Mouse (Mus musculus) embryonic facial prominence, embryonic 11.5 days (tissue): ENCODE measurements around the gene Ovol3. TPM values are rescaled to one million over a fixed set of nuclear protein-coding genes. Genes with fewer than 3 reads are reported as not detected.
A peak's percentile ranks its signal among the peaks of the same experiment; 100 is the strongest.

Experiments
- ATAC-seq: fragments of 200-750 bp; cut with Nextera tagmentation; replicated peaks from 2 replicates; pipeline ENCODE4 v1.8.0; 2017; ENCODE audit warnings: low read depth; ENCODE audit not compliant: insufficient number of reproducible peaks, low FRiP score, low TSS enrichment
- DNase-seq: peaks from one replicate; pipeline ENCODE4 v3.0.0-alpha.2; 2015; ENCODE audit warnings: low spot score
- H3K27ac ChIP-seq: fragments of 300-500 bp; sonication (generic); replicated peaks from 2 replicates; pipeline ENCODE4 v1.5.1; 2014; ENCODE audit warnings: mild to moderate bottlenecking, low read depth, low read length, control low read depth
- H3K27me3 ChIP-seq: fragments of 300-500 bp; sonication (generic); 2 replicates; pipeline ENCODE4 v1.6.1; 2014; ENCODE audit warnings: mild to moderate bottlenecking, low read length, moderate library complexity, mixed read lengths; ENCODE audit not compliant: control insufficient read depth, insufficient read depth
- H3K36me3 ChIP-seq: fragments of 300-500 bp; sonication (generic); replicated peaks from 2 replicates; pipeline ENCODE4 v1.6.1; 2014; ENCODE audit warnings: low read depth, mild to moderate bottlenecking, low read length, moderate library complexity, mixed read lengths; ENCODE audit not compliant: control insufficient read depth, insufficient read depth
- H3K4me1 ChIP-seq: fragments of 300-500 bp; sonication (generic); 2 replicates; pipeline ENCODE4 v1.6.1; 2014; ENCODE audit warnings: low read length, mixed read lengths; ENCODE audit not compliant: control insufficient read depth, insufficient read depth
- H3K4me2 ChIP-seq: fragments of 300-500 bp; sonication (generic); 2 replicates; pipeline ENCODE4 v1.6.1; 2014; ENCODE audit warnings: low read depth, mild to moderate bottlenecking, control low read depth, low read length, moderate library complexity
- H3K4me3 ChIP-seq: fragments of 300-500 bp; sonication (generic); 2 replicates; pipeline ENCODE4 v1.5.1; 2014; ENCODE audit warnings: low read depth, low read length, control low read depth
- H3K9ac ChIP-seq: fragments of 300-500 bp; sonication (generic); replicated peaks from 2 replicates; pipeline ENCODE4 v1.6.1; 2014; ENCODE audit warnings: mild to moderate bottlenecking, control low read depth, low read length
- H3K9me3 ChIP-seq: fragments of 300-500 bp; sonication (generic); replicated peaks from 2 replicates; pipeline ENCODE4 v1.6.1; 2016; ENCODE audit warnings: mild to moderate bottlenecking, low read length, inconsistent platforms, mixed read lengths; ENCODE audit not compliant: control insufficient read depth
- WGBS: fragments of 180-500 bp; shearing (Covaris S2); extraction: QIAGEN DNeasy Blood & Tissue Kit; methylation state at CpG from one replicate; pipeline ENCODE4 v1.1.7; 2014; 5-methylcytosine and 5-hydroxymethylcytosine counted together
- polyA plus RNA-seq: library from polyadenylated mRNA; unstranded; fragments of >200 nt; fragmentation: Nextera tagmentation; extraction: Ambion mirVana; gene quantifications from 2 replicates; pipeline ENCODE4 v1.2.1, GENCODE M21; 2014

Gene Ovol3
- not detected in 2 replicates for polyA plus RNA-seq

DNA sequence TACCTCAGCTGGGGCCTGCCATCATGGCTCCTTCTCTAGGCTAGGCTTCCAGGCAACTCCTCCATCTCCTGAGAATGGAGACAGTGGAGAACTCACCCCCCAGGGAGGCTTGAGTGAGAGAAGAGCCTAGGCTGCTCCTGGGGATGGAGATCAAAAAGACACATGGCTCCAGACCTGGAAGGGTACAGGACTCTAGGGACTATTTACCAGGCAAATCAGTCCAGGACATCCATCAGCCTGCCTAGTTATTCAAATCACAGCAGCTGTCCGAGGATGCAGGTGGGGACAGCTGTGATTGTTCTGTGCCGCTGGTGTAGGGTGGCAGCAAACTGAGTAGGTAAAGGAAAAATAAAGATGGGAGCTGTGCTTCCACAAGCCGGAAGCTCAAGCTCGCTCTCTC lies at the start of gene Ovol3:
Gene Ovol3, minus strand, starts transcription at position 101 of the 400 bp plus-strand sequence.
- Histone ChIP-seq H3K27me3 (no peaks in the 10 kb centered on the region), H3K27ac (no peak within 1 kb of the TSS), H3K4me1 (no peaks in the 10 kb centered on the region; the same call in 1 of the 2 replicates), H3K9me3 (no peaks in the 10 kb centered on the region), H3K4me2 (no peak within 1 kb of the TSS), H3K9ac (no peak within 1 kb of the TSS), H3K36me3 (no peaks in the 10 kb centered on the region), H3K4me3 (no peak within 1 kb of the TSS)
- ATAC-seq, result no peak
- DNase-seq, result no peak
- 87% methylated on average over 4 of the region's 4 CpGs for WGBS

- no peak for ATAC-seq
- Histone ChIP-seq H3K9ac (no peak overlapping the region), H3K36me3 (no peaks in the 10 kb centered on the region), H3K4me3 (no peak overlapping the region), H3K9me3 (no peaks in the 10 kb centered on the region), H3K4me2 (no peak overlapping the region), H3K27me3 (no peaks in the 10 kb centered on the region), H3K4me1 (no peaks in the 10 kb centered on the region), H3K27ac (no peak overlapping the region)
- DNase-seq, result no peak
- WGBS, result 72% methylated on average over 7 of the region's 7 CpGs
These were observed 47.2 kb upstream of the Ovol3 start for GRCm38 (mm10) chr7:30282740-30283139.

DNA sequence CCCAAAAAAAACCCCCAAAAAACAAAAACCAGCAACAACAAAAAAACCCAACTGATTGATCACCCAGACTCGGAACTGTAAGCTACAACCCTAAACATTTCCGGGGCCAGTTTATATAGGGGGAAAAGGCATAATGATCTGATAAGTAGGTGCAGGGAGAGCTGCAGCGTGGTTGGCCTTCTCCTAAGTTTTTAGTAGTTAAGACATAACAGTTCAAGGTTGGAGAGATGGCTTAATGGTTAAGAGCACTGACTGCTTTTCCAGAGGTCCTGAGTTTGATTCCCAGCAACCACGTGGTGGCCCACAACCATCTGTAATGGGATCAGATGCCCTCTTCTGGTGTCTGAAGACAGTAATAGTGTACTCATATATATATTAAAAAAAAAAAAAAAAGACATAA lies 46.0 kb upstream of the Ovol3 start:
- no peak for ATAC-seq
- Histone ChIP-seq H3K9ac (no peak overlapping the region), H3K4me1 (no peaks in the 10 kb centered on the region), H3K27ac (no peak overlapping the region), H3K9me3 (no peaks in the 10 kb centered on the region), H3K4me3 (no peak overlapping the region), H3K27me3 (no peaks in the 10 kb centered on the region), H3K4me2 (no peak overlapping the region; the same call in 1 of the 2 replicates), H3K36me3 (no peaks in the 10 kb centered on the region)
- no peak for DNase-seq
- WGBS, result 71% methylated on average over 4 of the region's 4 CpGs

DNA sequence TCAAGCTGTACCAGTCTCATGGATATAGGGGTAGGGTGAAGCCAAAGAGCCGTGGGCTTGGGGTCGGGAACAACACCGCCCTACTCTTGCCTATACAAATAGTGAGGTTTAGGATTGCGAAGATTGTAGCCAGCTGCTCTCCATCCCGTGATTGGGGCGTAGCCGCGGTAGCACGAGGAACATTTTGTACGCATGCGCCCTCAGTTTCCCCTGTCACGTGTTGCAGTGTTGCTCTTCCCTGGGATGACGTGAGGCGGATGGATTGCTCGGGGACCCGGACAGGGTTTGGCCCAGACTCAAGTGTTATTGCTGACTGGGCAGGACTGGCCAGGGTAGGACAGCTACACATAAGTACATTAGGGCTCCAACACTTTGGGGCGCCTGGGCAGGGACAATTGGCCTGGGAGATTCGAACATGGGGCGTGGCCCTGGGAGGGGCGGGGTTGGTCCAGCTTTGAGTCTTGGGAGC lies 45.2 kb upstream of the Ovol3 start:
- Histone ChIP-seq H3K9ac (peak overlapping the region; percentile 53), H3K27me3 (no peaks in the 10 kb centered on the region), H3K9me3 (no peaks in the 10 kb centered on the region), H3K4me2 (peak overlapping the region; percentile 80), H3K36me3 (no peaks in the 10 kb centered on the region), H3K4me3 (peak overlapping the region; percentile 65), H3K27ac (peak overlapping the region; percentile 90), H3K4me1 (no peaks in the 10 kb centered on the region)
- WGBS, result under 1% methylated on average over 20 of the region's 20 CpGs
- ATAC-seq (peak; percentile 80), DNase-seq (peak; percentile 92)

DNA sequence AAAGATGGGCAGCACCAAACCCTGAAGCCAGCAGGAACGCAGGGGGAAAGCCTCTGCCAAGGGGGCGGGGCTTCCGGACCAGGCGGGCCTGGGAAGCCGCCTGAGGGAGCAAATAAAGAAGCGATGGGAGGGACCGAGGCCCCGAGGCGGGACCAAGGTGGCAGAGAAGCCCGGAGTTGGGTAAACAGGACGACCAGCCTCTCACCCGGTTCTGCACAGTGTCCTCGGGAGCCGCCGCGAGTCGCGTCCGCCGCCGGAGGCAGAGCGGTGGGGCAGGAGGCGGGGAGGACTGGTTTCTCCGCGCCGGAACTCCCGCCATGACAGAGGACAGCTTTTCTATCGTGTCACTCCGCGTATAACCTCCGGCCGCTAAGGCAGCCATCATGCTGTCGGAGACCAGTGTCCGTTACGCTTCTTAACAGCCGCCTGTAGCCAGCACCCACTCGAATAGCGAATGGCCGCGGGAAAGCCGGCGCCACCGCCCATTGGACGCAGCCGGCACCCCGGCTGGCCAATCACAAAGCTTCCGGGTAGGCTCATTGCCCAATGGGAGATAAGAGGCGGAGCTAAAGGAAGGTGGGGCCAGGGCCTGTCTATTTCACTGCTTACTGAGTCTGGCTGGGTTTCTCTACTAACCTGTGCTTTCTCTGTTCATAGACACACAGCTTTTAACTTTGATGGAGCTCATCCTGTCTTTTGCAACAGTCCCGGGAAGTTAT lies 44.6 kb upstream of the Ovol3 start, which contains the start of the genes Thap8 and Wdr62:
Gene Thap8, plus strand, starts transcription at position 144 of the 719 bp plus-strand sequence.
Gene Wdr62, minus strand, starts transcription at position 469 of the 719 bp plus-strand sequence.
- Histone ChIP-seq H3K4me2 (peak within 1 kb of the TSS; percentile 80), H3K9me3 (no peaks in the 10 kb centered on the region), H3K9ac (peak within 1 kb of the TSS; percentile 60), H3K4me1 (no peaks in the 10 kb centered on the region), H3K27ac (peak within 1 kb of the TSS; percentile 90), H3K36me3 (no peaks in the 10 kb centered on the region), H3K27me3 (no peaks in the 10 kb centered on the region), H3K4me3 (peak within 1 kb of the TSS; percentile 65)
- DNase-seq (peak; percentile 95), ATAC-seq (peak; percentile 91)
- WGBS, result under 1% methylated on average over 49 of the region's 49 CpGs

DNA sequence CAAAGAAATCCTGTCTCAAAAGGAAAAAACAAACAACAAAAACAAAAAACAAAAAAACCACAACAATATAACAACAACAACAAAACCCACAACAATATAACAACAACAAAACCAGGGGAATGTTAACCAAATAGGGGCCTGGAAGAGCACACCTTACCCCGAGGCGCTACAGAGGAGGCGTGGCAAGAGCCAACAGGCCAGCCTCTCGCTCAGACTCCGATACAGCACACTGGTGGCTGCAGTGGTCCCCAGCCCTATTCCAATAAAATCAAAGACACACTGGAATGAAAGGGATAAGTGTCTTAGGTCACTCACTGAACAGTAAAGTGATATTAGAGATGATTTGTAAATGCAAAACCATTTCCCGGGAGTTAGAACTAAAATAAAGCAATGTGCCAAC lies 44.0 kb upstream of the Ovol3 start:
- Histone ChIP-seq H3K4me1 (no peaks in the 10 kb centered on the region), H3K4me2 (peak overlapping the region; percentile 80), H3K27me3 (no peaks in the 10 kb centered on the region), H3K27ac (peak overlapping the region; percentile 90; the same call in 1 of the 2 replicates), H3K9ac (peak overlapping the region; percentile 60), H3K4me3 (peak overlapping the region; percentile 65), H3K36me3 (no peaks in the 10 kb centered on the region), H3K9me3 (no peaks in the 10 kb centered on the region)
- DNase-seq (peak; percentile 46), ATAC-seq (peak; percentile 49; the same call in 1 of the 2 replicates)
- under 1% methylated on average over 6 of the region's 6 CpGs for WGBS

- Histone ChIP-seq H3K9me3 (no peaks in the 10 kb centered on the region), H3K4me3 (no peak overlapping the region), H3K27me3 (no peaks in the 10 kb centered on the region), H3K9ac (no peak overlapping the region), H3K27ac (no peak overlapping the region), H3K36me3 (no peaks in the 10 kb centered on the region), H3K4me2 (no peak overlapping the region; the same call in 1 of the 2 replicates), H3K4me1 (no peaks in the 10 kb centered on the region)
- DNase-seq (no peak), ATAC-seq (no peak)
- WGBS, result 57% methylated on average over 2 of the region's 2 CpGs
These were observed 43.4 kb upstream of the Ovol3 start for GRCm38 (mm10) chr7:30278911-30279310.

- H3K36me3 ChIP-seq, result no peaks in the 10 kb centered on the region
- no peak overlapping the region for H3K9ac ChIP-seq
- DNase-seq, result no peak
- WGBS, result 81% methylated on average over 6 of the region's 6 CpGs
- H3K4me1 ChIP-seq, result no peaks in the 10 kb centered on the region
- no peak overlapping the region for H3K4me2 ChIP-seq
- no peak overlapping the region for H3K27ac ChIP-seq
- H3K27me3 ChIP-seq, result no peaks in the 10 kb centered on the region
- H3K4me3 ChIP-seq, result no peak overlapping the region
- ATAC-seq, result no peak
- no peaks in the 10 kb centered on the region for H3K9me3 ChIP-seq
These were observed 38.9 kb upstream of the Ovol3 start for GRCm38 (mm10) chr7:30274383-30274782.
